Mouse (Mus musculus) bone marrow macrophage, adult 2 months (primary cell): ENCODE data around the gene Fut2. TPM values are rescaled to one million over a fixed set of nuclear protein-coding genes. Genes with fewer than 3 reads are reported as not detected.
A peak's percentile ranks its signal among the peaks of the same experiment; 100 is the strongest.

ENCODE experiments used
- H3K27ac ChIP-seq: 2 replicates; pipeline ENCODE4 v1.5.1; 2012; ENCODE audit warnings: low read depth, low read length; ENCODE audit not compliant: insufficient read depth
- H3K4me1 ChIP-seq: 2 replicates; pipeline ENCODE4 v1.6.1; 2012; ENCODE audit warnings: low read length; ENCODE audit not compliant: control insufficient read depth, insufficient read depth
- H3K4me3 ChIP-seq: 2 replicates; pipeline ENCODE4 v1.5.1; 2012; ENCODE audit warnings: mild to moderate bottlenecking, low read length, moderate library complexity; ENCODE audit not compliant: insufficient read depth
- CTCF ChIP-seq: IDR thresholded peaks from 2 replicates; pipeline ENCODE4 v1.5.1; 2012; ENCODE audit warnings: low read depth, mild to moderate bottlenecking, low read length, moderate library complexity
- POLR2A ChIP-seq: IDR thresholded peaks from 2 replicates; pipeline ENCODE4 v1.6.1; 2012; ENCODE audit warnings: mild to moderate bottlenecking, low read depth, low read length, borderline replicate concordance
- polyA plus RNA-seq: library from polyadenylated mRNA; stranded (reverse); fragments of >200 nt; gene quantifications from 2 replicates; pipeline ENCODE4 v1.2.4, GENCODE M21; 2012; ENCODE audit not compliant: missing spikeins, insufficient read depth, insufficient read length

Gene Fut2
- polyA plus RNA-seq, 1 experiment, result not detected

GRCm38 (mm10) chr7:45628364-45629294 lies 37.6 kb downstream of the Fut2 start:
- H3K27ac ChIP-seq, result no peak overlapping the region

GRCm38 (mm10) chr7:45627261-45627660 lies 38.9 kb downstream of the Fut2 start, which contains the start of gene Rasip1:
TSS of gene Rasip1 (plus strand) at chr7:45627488.
- H3K27ac ChIP-seq, result no peak within 1 kb of the TSS

More at GRCm38 (mm10) chr7:45628364-45629294, 37.6 kb downstream of the Fut2 start:
- Histone ChIP-seq H3K4me3 (peak overlapping the region; percentile 77), H3K4me1 (0 out of 2 replicates have a peak, but pooled peaks cover 2% of the 10 kb centered on the region)
- TF ChIP-seq POLR2A, result no peak
- peak; percentile 26; the same call in 1 of the 2 replicates for TF ChIP-seq CTCF

GRCm38 (mm10) chr7:45626571-45627076 lies 39.6 kb downstream of the Fut2 start:
- H3K27ac ChIP-seq, result no peak overlapping the region
- TF ChIP-seq POLR2A, result no peak
- TF ChIP-seq CTCF, result no peak
- no peak overlapping the region for H3K4me3 ChIP-seq
- 0 out of 2 replicates have a peak, but pooled peaks cover 2% of the 10 kb centered on the region for H3K4me1 ChIP-seq

More at GRCm38 (mm10) chr7:45627261-45627660, 38.9 kb downstream of the Fut2 start, which contains the start of gene Rasip1:
- H3K4me1 ChIP-seq, result 0 out of 2 replicates have a peak, but pooled peaks cover 2% of the 10 kb centered on the region
- H3K4me3 ChIP-seq, result peak within 1 kb of the TSS; percentile 77
- TF ChIP-seq POLR2A (no peak), CTCF (no peak)

GRCm38 (mm10) chr7:45625481-45625880 lies 40.7 kb downstream of the Fut2 start:
- H3K4me1 ChIP-seq, result 0 out of 2 replicates have a peak, but pooled peaks cover 2% of the 10 kb centered on the region
- TF ChIP-seq CTCF (no peak), POLR2A (no peak)
- no peak overlapping the region for H3K27ac ChIP-seq
- no peak overlapping the region for H3K4me3 ChIP-seq

GRCm38 (mm10) chr7:45624718-45625117 lies 41.5 kb downstream of the Fut2 start:
- TF ChIP-seq CTCF, result no peak
- TF ChIP-seq POLR2A, result no peak
- Histone ChIP-seq H3K4me1 (0 out of 2 replicates have a peak, but pooled peaks cover 2% of the 10 kb centered on the region), H3K4me3 (no peak overlapping the region), H3K27ac (no peak overlapping the region)

GRCm38 (mm10) chr7:45623507-45623906 lies 42.7 kb downstream of the Fut2 start:
- TF ChIP-seq CTCF (no peak), POLR2A (no peak)
- 0 out of 2 replicates have a peak, but pooled peaks cover 2% of the 10 kb centered on the region for H3K4me1 ChIP-seq
- H3K4me3 ChIP-seq, result no peak overlapping the region
- H3K27ac ChIP-seq, result no peak overlapping the region

GRCm38 (mm10) chr7:45621443-45621842 lies 44.8 kb downstream of the Fut2 start, which contains the start of gene Izumo1:
TSS of gene Izumo1 (plus strand) at chr7:45621811.
- H3K4me1 ChIP-seq, result no peaks in the 10 kb centered on the region
- no peak within 1 kb of the TSS for H3K27ac ChIP-seq
- no peak within 1 kb of the TSS for H3K4me3 ChIP-seq
- no peak for TF ChIP-seq CTCF
- TF ChIP-seq POLR2A, result no peak

GRCm38 (mm10) chr7:45619592-45619991 lies 46.6 kb downstream of the Fut2 start:
- TF ChIP-seq POLR2A (no peak), CTCF (no peak)
- Histone ChIP-seq H3K4me1 (no peaks in the 10 kb centered on the region), H3K4me3 (no peak overlapping the region), H3K27ac (no peak overlapping the region)

GRCm38 (mm10) chr7:45618316-45618715 lies 47.9 kb downstream of the Fut2 start:
- Histone ChIP-seq H3K4me3 (no peak overlapping the region), H3K4me1 (no peaks in the 10 kb centered on the region), H3K27ac (no peak overlapping the region)
- TF ChIP-seq CTCF (no peak), POLR2A (no peak)

GRCm38 (mm10) chr7:45617042-45617695 lies 49.0 kb downstream of the Fut2 start, which contains the start of gene Fut1:
TSS of gene Fut1 (plus strand) at chr7:45617289.
- H3K27ac ChIP-seq, result no peak within 1 kb of the TSS
- TF ChIP-seq CTCF, result no peak
- TF ChIP-seq POLR2A, result no peak
- H3K4me3 ChIP-seq, result no peak within 1 kb of the TSS
- no peaks in the 10 kb centered on the region for H3K4me1 ChIP-seq
